Mouse (Mus musculus): ENCODE measurements around the gene Snrnp35.

Snrnp35 gene

GRCm38 (mm10) chr5:124462297-124463025 lies 20.5 kb upstream of the Snrnp35 start:
- DNase-seq (ENCODE audit: low read depth, low spot score): no peak

DNA sequence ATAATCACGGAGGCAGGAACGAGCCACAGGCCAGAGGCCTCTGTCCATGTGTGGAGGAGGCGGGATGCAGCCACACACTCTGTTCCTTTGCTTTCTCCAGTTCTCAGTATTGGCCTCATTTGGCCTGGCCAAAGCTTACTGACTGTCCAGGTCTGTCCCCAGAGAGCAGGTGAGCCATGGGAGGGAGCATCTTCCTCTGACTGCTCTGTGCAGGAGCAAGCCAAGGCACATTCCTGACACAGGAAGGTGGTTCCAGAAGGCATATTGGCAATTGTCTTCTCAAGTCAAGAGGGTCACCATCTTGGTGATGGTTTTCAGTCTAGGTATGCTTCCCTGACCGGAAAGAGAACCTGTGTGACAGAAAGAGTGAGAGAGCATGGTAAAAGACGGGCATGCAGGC lies 19.5 kb upstream of the Snrnp35 start:
- no peak for DNase-seq (ENCODE audit: low read depth, low spot score)

DNA sequence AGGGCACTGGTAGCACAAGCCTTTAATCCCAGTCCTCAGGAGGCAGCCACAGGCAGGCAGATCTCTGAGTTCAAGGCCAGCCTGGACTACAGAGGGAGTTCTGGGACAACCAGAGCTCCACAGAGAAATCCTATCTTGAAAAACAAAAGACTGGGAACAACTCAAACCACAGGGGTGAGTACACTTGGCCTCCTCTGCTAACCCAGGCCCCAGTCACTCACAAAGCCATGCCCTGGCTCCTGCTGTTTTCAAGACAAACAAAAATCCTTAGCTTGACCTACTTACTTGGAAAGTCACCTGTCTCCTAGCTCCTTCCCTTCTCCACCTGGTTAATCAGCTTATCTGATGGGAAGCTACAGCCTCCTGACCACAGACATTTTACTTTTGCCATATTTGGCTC lies 18.0 kb upstream of the Snrnp35 start:
- DNase-seq (ENCODE audit: low read depth, low spot score): peak; percentile 65

GRCm38 (mm10) chr5:124467766-124468165 lies 15.2 kb upstream of the Snrnp35 start:
- no peak for DNase-seq (ENCODE audit: low read depth, low spot score)

- DNase-seq (ENCODE audit: low read depth, low spot score): no peak
Measured at GRCm38 (mm10) chr5:124468365-124468764, 14.6 kb upstream of the Snrnp35 start.

- no peak for DNase-seq (ENCODE audit: low read depth, low spot score)
Measured at GRCm38 (mm10) chr5:124469486-124469885, 13.4 kb upstream of the Snrnp35 start.

- DNase-seq (ENCODE audit: low read depth, low spot score): no peak
Measured at GRCm38 (mm10) chr5:124470591-124471171, 12.3 kb upstream of the Snrnp35 start.

DNA sequence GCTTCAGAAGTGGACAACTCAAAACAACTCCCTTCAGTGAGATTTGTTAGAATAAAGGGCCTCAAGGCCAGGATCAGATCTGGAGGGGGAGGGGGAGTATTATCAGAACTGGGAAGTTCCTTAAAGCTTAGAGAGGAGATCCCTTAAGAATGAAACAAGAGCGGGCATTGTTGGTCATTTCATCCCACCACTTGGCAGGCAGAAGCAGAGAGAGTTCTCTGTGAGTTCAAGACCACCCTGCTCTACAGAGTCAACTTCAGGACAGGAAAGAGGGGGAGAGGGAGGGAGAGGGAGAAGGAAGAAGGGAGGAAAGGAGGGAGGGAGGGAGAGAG lies 4.1 kb upstream of the Snrnp35 start:
- DNase-seq (ENCODE audit: low read depth, low spot score): no peak

DNA sequence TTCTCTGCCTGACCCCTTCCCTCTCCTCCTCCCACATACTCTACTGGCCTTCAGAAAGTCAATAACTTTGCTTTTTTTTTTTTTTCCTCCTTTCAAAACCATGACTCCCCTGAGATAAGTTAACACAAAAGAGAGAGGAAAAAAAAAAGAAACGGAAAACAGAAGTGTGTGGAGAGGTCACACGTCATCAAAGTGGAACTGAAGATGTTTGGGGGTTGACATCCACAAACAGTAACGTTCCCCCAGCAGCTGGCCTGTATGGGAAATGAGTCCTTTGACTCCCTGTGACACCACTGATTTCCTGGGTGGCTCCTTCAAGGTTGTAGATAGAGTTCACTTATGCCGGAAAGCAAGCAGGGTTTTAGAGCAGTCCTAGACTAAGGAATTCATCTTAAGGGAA lies 2.8 kb upstream of the Snrnp35 start:
- no peak for DNase-seq (ENCODE audit: low read depth, low spot score)

DNA sequence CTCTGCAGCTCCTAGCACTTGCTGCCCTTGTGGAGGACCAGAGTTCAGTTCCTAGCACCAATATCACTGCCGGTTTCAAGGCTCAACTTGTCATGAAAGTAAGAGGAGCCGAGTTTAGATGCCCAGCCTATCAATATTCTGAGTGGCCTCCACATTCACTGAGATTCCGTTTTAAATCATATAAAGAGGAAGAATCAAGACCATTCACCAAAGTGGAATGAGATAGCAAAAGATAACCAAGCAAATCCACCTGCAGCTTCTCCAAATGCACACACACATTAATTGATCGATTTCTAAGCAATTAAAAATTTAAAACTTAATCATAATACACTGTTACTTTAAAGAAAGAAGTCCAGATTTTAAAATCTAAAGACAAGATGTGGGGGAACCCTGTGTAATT lies 1.2 kb upstream of the Snrnp35 start:
- no peak for DNase-seq (ENCODE audit: low read depth, low spot score)

- no peak for DNase-seq (ENCODE audit: low read depth, low spot score)
Measured at GRCm38 (mm10) chr5:124482436-124482965, 433 bp upstream of the Snrnp35 start.

DNA sequence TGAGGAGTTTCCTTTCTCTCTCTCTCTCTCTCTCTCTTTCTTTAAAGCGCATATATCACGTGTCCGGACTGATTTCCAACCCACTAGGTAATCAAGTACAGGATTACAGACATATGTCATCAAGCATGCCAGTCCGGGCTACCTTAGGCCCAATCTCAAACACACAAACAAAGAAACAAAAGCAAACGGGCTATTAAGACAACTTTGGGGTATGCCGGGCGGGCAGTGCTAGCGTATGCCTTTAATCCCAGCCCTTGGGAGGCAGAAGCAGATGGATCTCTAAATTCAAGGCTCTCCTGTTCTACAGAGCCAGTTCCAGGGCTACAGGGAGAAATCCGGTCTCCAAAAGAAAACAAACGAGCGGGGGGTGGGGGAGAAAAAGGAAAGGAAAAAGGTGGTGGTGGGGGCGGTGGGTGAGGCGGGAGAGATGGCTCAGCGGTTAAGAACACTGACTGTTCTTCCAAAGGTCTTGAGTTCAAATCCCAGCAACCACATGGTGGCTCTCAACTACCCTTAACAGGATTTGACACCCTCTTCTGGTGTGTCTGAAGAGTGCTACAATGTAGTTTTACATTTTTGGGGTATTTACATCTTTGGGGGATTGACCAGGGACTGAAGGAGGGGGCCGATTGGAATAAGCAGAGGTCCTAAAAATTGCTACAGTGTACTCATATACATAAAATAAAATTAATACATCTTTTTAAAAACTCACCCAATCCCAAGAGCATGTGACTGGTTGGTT lies 892 bp downstream of the Snrnp35 start:
- DNase-seq (ENCODE audit: low read depth, low spot score): no peak

- DNase-seq (ENCODE audit: low read depth, low spot score): no peak
Measured at GRCm38 (mm10) chr5:124485654-124486053, 2.7 kb downstream of the Snrnp35 start.

- no peak for DNase-seq (ENCODE audit: low read depth, low spot score)
Measured at GRCm38 (mm10) chr5:124488885-124489284, 6.0 kb downstream of the Snrnp35 start.

- no peak for DNase-seq (ENCODE audit: low read depth, low spot score)
Measured at GRCm38 (mm10) chr5:124491732-124492131, 8.8 kb downstream of the Snrnp35 start.

DNA sequence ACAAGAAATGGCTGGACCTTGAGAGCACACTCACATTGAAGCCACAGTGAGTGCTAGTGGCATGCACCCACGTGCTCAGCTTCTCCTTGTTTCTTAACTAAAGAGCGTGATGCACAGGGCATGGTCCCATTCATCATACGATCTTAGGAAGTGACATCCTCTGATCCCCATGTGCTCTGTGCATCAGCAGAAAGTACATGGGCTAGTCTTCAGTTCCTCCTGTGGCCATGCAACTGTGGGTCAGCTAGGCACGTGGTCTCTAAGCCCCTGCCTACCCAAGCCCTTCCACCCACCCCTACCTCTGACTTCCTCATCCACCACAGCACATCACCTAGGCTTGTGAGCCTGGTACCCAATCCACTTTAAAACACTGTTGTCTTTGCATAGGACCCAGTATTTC lies 9.7 kb downstream of the Snrnp35 start:
- no peak for DNase-seq (ENCODE audit: low read depth, low spot score)

- no peak for DNase-seq (ENCODE audit: low read depth, low spot score)
Measured at GRCm38 (mm10) chr5:124493455-124493854, 10.5 kb downstream of the Snrnp35 start.

- no peak for DNase-seq (ENCODE audit: low read depth, low spot score)
Measured at GRCm38 (mm10) chr5:124495547-124495946, 12.6 kb downstream of the Snrnp35 start.

DNA sequence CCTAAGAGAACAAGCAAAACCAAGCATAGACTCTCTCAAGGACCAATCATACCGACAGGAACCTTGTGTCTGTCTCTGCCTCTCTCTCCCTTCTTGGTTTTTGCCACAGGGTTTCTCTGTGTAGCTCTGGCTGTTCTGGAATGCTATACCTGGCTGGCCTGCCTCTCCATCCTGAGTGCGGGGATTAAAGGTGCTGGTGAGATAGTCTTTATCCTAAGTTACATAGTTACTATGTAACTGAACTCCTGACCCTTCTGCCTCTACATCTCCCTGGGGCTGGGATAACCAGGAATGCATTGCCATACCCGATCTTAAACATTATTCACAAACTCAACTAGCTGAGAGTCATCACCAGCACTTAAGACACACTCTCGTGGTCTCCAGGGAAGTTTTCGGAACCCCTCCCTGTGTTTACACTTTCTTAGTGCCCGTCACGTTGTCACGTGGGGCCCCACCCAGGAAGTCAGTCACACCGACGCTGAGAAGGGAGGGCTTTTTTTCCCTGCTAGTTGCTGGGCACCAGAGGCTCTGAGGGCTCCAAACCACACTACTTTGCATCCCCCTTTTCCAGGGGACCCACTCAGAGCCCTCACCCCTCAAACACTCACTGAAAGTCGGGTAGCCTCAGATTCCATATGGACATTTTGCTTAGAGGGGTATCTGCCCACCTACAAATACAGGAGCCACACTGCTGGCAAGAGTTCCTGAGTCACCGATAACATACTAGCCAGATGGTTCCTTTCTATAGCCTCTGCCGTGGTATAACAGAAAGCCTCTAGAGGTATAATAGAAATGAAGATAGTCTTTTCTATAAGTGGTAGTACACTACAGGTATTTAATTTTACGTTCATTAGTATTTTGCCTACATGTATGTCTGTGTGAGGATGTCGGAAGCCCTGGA lies 13.9 kb downstream of the Snrnp35 start:
- no peak for DNase-seq (ENCODE audit: low read depth, low spot score)

DNA sequence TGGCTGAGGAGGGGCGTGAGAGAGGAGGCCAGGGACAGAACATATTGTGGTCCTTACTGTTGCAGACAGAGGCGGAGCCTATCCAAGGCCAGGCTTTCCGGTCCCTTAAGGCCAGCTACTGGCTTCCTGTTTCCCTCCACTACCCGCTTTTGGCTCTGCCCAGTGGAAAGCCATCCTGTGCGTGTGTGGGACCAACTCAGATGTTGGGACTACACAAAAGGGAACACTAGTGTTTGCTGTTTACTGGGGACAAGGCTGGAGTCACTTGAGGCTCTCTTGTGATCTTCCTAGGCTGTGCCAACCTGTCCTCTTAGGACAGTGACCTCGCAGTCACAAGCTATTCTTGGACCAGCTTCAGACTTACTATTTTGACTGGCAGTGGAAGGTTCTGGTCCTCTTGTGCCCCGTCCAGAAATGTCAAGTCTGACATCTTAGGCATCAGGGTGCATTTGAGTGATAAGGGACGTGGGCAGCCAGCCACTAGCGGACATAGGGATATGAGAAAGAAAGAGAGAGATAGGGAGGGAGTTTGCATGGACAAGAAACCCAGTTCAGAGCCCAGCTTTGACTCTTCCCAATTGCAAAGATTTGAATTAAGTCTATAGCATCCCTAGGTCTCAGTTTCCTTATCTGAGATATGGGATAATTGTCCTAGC lies 15.4 kb downstream of the Snrnp35 start:
- DNase-seq (ENCODE audit: low read depth, low spot score): no peak

- no peak for DNase-seq (ENCODE audit: low read depth, low spot score)
Measured at GRCm38 (mm10) chr5:124499001-124499400, 16.1 kb downstream of the Snrnp35 start.
